Mouse (Mus musculus) forebrain, postnatal 0 days (tissue): ENCODE measurements around the gene Tnik. TPM values are rescaled to one million over a fixed set of nuclear protein-coding genes. Genes with fewer than 3 reads are reported as not detected.

Experiments used
- ATAC-seq: fragments of 200-750 bp; cut with Nextera tagmentation; 2 replicates; pipeline ENCODE4 v1.8.0; 2017; ENCODE audit warnings: mild to moderate bottlenecking, moderate library complexity
- DNase-seq: peaks from one replicate; pipeline ENCODE4 v3.0.0-alpha.2; 2015
- H3K27ac ChIP-seq: fragments of 300-500 bp; sonication (generic); 2 replicates; pipeline ENCODE4 v1.5.1; 2014; ENCODE audit warnings: low read depth, mild to moderate bottlenecking, antibody characterized with exemption, low read length, moderate library complexity, mixed read lengths
- H3K27me3 ChIP-seq: fragments of 300-500 bp; sonication (generic); 2 replicates; pipeline ENCODE4 v1.6.1; 2014; ENCODE audit warnings: mild to moderate bottlenecking, low read length, mixed read lengths; ENCODE audit not compliant: insufficient read depth
- H3K36me3 ChIP-seq: fragments of 300-500 bp; sonication (generic); 2 replicates; pipeline ENCODE4 v1.6.1; 2014; ENCODE audit warnings: mild to moderate bottlenecking, moderate library complexity; ENCODE audit not compliant: insufficient read depth
- H3K4me1 ChIP-seq: fragments of 300-500 bp; sonication (generic); 2 replicates; pipeline ENCODE4 v1.6.1; 2014; ENCODE audit warnings: antibody characterized with exemption; ENCODE audit not compliant: insufficient read depth
- H3K4me2 ChIP-seq: fragments of 300-500 bp; sonication (generic); 2 replicates; pipeline ENCODE4 v1.6.1; 2014; ENCODE audit warnings: low read depth, mild to moderate bottlenecking, moderate library complexity
- H3K4me3 ChIP-seq: fragments of 300-500 bp; sonication (generic); 2 replicates; pipeline ENCODE4 v1.5.1; 2014; ENCODE audit warnings: low read depth, low read length, mixed read lengths
- H3K9ac ChIP-seq: fragments of 300-500 bp; sonication (generic); 2 replicates; pipeline ENCODE4 v1.6.1; 2014; ENCODE audit warnings: mild to moderate bottlenecking
- H3K9me3 ChIP-seq: fragments of 300-500 bp; sonication (generic); 2 replicates; pipeline ENCODE4 v1.6.1; 2016; ENCODE audit warnings: low read length
- CTCF ChIP-seq: sonication (generic); IDR thresholded peaks from 2 replicates; pipeline ENCODE4 v1.5.1; 2016; ENCODE audit warnings: antibody characterized with exemption, control low read depth, low read depth
- WGBS: fragments of 180-500 bp; shearing (Covaris S2); extraction: QIAGEN DNeasy Blood & Tissue Kit; methylation state at CpG from one replicate; pipeline ENCODE4 v1.1.7; 2014; 5-methylcytosine and 5-hydroxymethylcytosine counted together
- polyA plus RNA-seq: library from polyadenylated mRNA; unstranded; fragments of >200 nt; fragmentation: Nextera tagmentation; extraction: Ambion mirVana; gene quantifications from 2 replicates; pipeline ENCODE4 v1.2.1, GENCODE M21; 2015
- total RNA-seq: library from RNA; depleted of rRNA; stranded (reverse); fragments of >200 nt; gene quantifications from 2 replicates; pipeline ENCODE4 v1.2.3, GENCODE M21; 2014

Gene Tnik
- total and polyA plus RNA-seq, 2 experiments from 2014 or later, result 43.0 to 125 TPM

DNA sequence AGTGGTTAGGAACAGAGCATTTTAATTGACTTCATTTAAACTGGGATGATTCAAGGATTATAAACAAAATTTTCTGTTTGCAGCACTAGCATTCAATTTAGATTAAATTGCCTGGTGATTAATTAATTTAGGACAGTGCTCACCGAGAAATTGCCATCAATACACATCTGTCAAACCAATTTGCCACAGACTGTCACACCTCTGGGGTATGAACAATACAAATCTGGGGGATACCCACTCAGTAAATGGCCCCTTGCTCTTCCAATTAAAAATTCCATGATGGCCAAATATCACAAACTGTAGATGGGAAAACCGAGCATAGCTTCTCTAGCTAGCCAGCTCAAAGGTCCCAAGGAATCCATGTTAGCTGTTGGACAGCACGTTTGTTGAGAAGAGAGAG is 419.4 kb downstream of the Tnik start:
- no peak for TF ChIP-seq CTCF
- no peak overlapping the region for H3K27ac ChIP-seq
- no peaks in the 10 kb centered on the region for H3K27me3 ChIP-seq
- H3K36me3 ChIP-seq, result no peaks in the 10 kb centered on the region
- no peaks in the 10 kb centered on the region for H3K4me1 ChIP-seq
- WGBS, result 82% methylated on average over 3 of the region's 3 CpGs
- H3K9ac ChIP-seq, result no peak overlapping the region
- H3K9me3 ChIP-seq, result no peaks in the 10 kb centered on the region
- no peak for ATAC-seq
- H3K4me2 ChIP-seq, result no peak overlapping the region
- DNase-seq, result no peak
- H3K4me3 ChIP-seq, result no peak overlapping the region

DNA sequence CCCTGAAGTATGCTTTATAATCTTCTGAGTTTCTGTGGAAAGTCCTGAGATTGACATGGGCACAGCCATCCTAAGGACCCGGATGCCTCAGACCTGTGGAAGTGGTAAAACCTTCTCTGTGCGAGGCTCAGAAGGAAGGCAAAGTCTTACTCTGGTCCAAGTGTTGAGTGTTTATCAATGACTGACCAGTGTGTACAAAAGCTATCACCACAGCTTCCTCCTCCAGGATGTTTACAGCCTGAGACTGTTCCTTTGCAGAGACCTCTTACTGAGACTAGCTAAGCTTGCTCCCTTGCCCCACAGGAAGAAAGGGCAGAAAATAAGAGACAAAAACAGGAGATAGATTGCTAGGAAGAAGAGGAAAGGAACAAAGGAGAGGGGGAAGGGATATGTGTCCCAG is 422.5 kb downstream of the Tnik start:
- 89% methylated on average over 2 of the region's 2 CpGs for WGBS
- ATAC-seq (no peak), DNase-seq (no peak)
- Histone ChIP-seq H3K4me3 (no peak overlapping the region), H3K9me3 (no peaks in the 10 kb centered on the region), H3K9ac (no peak overlapping the region), H3K27ac (no peak overlapping the region), H3K4me1 (no peaks in the 10 kb centered on the region), H3K27me3 (no peaks in the 10 kb centered on the region), H3K4me2 (no peak overlapping the region), H3K36me3 (no peaks in the 10 kb centered on the region)
- TF ChIP-seq CTCF, result no peak

GRCm38 (mm10) chr3:28694811-28695210 is 431.8 kb downstream of the Tnik start:
- Histone ChIP-seq H3K4me2 (no peak overlapping the region), H3K4me1 (no peaks in the 10 kb centered on the region), H3K4me3 (no peak overlapping the region), H3K27ac (no peak overlapping the region), H3K9me3 (no peaks in the 10 kb centered on the region), H3K9ac (no peak overlapping the region), H3K27me3 (no peaks in the 10 kb centered on the region), H3K36me3 (no peaks in the 10 kb centered on the region)
- no peak for ATAC-seq
- no peak for TF ChIP-seq CTCF
- no peak for DNase-seq
- 92% methylated on average over 5 of the region's 5 CpGs for WGBS

- no peak for DNase-seq
- H3K36me3 ChIP-seq, result no peaks in the 10 kb centered on the region
- H3K27me3 ChIP-seq, result no peaks in the 10 kb centered on the region
- H3K4me3 ChIP-seq, result no peak overlapping the region
- 82% methylated on average over 13 of the region's 13 CpGs for whole genome bisulfite sequencing
- no peak overlapping the region for H3K4me2 ChIP-seq
- no peak for TF ChIP-seq CTCF
- ATAC-seq, result no peak
- H3K9me3 ChIP-seq, result no peaks in the 10 kb centered on the region
- H3K4me1 ChIP-seq, result no peaks in the 10 kb centered on the region
- no peak overlapping the region for H3K9ac ChIP-seq
- H3K27ac ChIP-seq, result no peak overlapping the region
Measured at GRCm38 (mm10) chr3:28695608-28696007, 432.6 kb downstream of the Tnik start.

DNA sequence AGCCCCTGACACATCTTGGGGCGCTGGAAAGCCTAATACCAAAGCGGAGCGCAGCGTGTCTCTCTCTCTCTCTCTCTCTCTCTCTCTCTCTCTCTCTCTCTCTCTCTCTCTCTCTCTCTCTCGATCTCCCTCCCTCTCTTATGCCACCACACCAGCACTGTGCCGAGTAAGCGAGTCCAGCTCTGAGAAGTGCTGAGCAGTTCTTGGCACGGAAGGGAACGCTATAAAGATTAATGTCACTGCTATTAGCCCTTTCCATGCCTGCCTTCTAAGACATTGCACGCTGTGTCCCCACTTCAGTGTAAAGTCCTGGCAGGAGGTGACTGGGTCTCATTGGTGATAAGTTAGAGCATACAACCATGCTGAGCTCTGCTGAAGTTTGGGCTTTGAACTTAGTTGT is 433.1 kb downstream of the Tnik start:
- no peak for DNase-seq
- H3K36me3 ChIP-seq, result no peaks in the 10 kb centered on the region
- H3K4me3 ChIP-seq, result no peak overlapping the region
- no peak for ATAC-seq
- no peak overlapping the region for H3K9ac ChIP-seq
- H3K4me1 ChIP-seq, result no peaks in the 10 kb centered on the region
- 86% methylated on average over 9 of the region's 10 CpGs for WGBS
- no peak overlapping the region for H3K27ac ChIP-seq
- TF ChIP-seq CTCF, result no peak
- no peaks in the 10 kb centered on the region for H3K27me3 ChIP-seq
- H3K4me2 ChIP-seq, result no peak overlapping the region
- H3K9me3 ChIP-seq, result no peaks in the 10 kb centered on the region

- H3K4me2 ChIP-seq, result no peak within 1 kb of the TSS
- no peak within 1 kb of the TSS for H3K27ac ChIP-seq
- H3K27me3 ChIP-seq, result no peaks in the 10 kb centered on the region
- H3K9me3 ChIP-seq, result no peaks in the 10 kb centered on the region
- ATAC-seq (no peak), DNase-seq (no peak)
- no peak within 1 kb of the TSS for H3K9ac ChIP-seq
- no peak for TF ChIP-seq CTCF
- WGBS, result 80% methylated on average over 2 of the region's 2 CpGs
- H3K4me3 ChIP-seq, result no peak within 1 kb of the TSS
- H3K36me3 ChIP-seq, result no peaks in the 10 kb centered on the region
- no peaks in the 10 kb centered on the region for H3K4me1 ChIP-seq
Measured at GRCm38 (mm10) chr3:28697797-28698196, 434.8 kb downstream of the Tnik start, which contains the start of gene Slc2a2. Gene Slc2a2 (plus strand): TSS chr3:28697903.

GRCm38 (mm10) chr3:28699601-28700000 is 436.6 kb downstream of the Tnik start:
- DNase-seq (no peak), ATAC-seq (no peak)
- 78% methylated on average over 4 of the region's 4 CpGs for WGBS
- Histone ChIP-seq H3K36me3 (no peaks in the 10 kb centered on the region), H3K4me2 (no peak overlapping the region), H3K27ac (no peak overlapping the region), H3K4me3 (no peak overlapping the region), H3K9ac (no peak overlapping the region), H3K27me3 (no peaks in the 10 kb centered on the region), H3K9me3 (no peaks in the 10 kb centered on the region), H3K4me1 (no peaks in the 10 kb centered on the region)
- TF ChIP-seq CTCF, result no peak

DNA sequence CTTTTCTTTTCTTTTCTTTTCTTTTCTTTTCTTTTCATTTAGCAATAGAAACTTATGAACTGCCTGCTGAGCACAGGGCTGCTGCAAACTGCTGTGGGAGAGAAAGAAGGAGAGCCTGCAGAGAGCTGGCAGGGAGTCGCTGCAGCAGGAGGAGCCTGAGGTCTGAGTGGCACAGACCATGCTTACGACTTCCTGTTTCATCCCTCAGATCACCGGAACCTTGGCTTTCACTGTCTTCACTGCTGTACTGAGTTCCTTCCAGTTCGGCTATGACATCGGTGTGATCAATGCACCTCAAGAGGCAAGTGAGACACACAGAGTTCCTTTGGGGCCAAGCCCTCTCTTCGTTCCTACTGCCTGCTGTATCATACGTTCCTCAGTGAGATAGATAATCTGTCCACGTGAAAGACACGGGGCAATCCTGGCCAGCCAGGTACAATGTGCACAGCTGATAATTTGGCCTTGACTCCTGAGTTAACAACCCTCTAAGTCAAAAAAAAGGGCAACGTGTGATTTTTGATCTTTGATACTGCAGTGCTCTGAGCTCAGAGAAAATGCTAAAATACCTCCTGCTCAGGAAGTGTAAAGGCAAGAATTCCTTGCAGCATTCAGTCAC is 442.6 kb downstream of the Tnik start:
- WGBS, result 71% methylated on average over 10 of the region's 10 CpGs
- no peaks in the 10 kb centered on the region for H3K4me1 ChIP-seq
- H3K27ac ChIP-seq, result no peak overlapping the region
- H3K9ac ChIP-seq, result no peak overlapping the region
- H3K36me3 ChIP-seq, result no peaks in the 10 kb centered on the region
- no peaks in the 10 kb centered on the region for H3K27me3 ChIP-seq
- no peak overlapping the region for H3K4me2 ChIP-seq
- no peaks in the 10 kb centered on the region for H3K9me3 ChIP-seq
- ATAC-seq, result no peak
- H3K4me3 ChIP-seq, result no peak overlapping the region
- DNase-seq, result no peak
- TF ChIP-seq CTCF, result no peak
